Mouse (Mus musculus) Patski (cell line): ENCODE measurements at regions not wholly inside any gene's neighbourhood (a gene's known extent, or its start where the extent isn't known, plus 50 kb on each side); places are given as distances from the start of the nearest gene placed in this dataset.
"Not testable (repeated sequence)": the region's sequence is repeated elsewhere in the genome, so short reads cannot be mapped to it uniquely, and the experiment has no call there.

Source experiments
- ATAC-seq: fragments of 100-300 bp; one replicate; pipeline ENCODE4 v1.8.0; 2021
- CTCF ChIA-PET: fragments of 350-600 bp; sonication (Branson Sonifier 250); formaldehyde crosslinking; loops from one replicate; lab custom pipeline; 2022; ENCODE audit warnings: inconsistent platforms; lab: Charles Lee
- POLR2A ChIA-PET: fragments of 350-600 bp; sonication (Branson Sonifier 250); formaldehyde crosslinking; loops from one replicate; lab custom pipeline; 2022; ENCODE audit warnings: antibody characterized with exemption, inconsistent platforms; lab: Charles Lee
- DNase-seq: peaks from one replicate; pipeline ENCODE4 v3.0.0-alpha.2; 2011; ENCODE audit warnings: low read depth, low spot score
- H3K27me3 ChIP-seq: fragments of 371-371 bp; one replicate; pipeline ENCODE4 v1.5.1; 2021
- CTCF ChIP-seq: fragments of 100-300 bp; IDR thresholded peaks from one replicate; pipeline ENCODE4 v1.5.1; 2021
- in situ Hi-C: fragments of 300-500 bp; cut with MboI; formaldehyde crosslinking; loops from 3 replicates; pipeline ENCODE4 v1.11.1; 2018; ENCODE audit warnings: low pct_unique_long_range_greater_than_20kb, mixed read lengths

DNA sequence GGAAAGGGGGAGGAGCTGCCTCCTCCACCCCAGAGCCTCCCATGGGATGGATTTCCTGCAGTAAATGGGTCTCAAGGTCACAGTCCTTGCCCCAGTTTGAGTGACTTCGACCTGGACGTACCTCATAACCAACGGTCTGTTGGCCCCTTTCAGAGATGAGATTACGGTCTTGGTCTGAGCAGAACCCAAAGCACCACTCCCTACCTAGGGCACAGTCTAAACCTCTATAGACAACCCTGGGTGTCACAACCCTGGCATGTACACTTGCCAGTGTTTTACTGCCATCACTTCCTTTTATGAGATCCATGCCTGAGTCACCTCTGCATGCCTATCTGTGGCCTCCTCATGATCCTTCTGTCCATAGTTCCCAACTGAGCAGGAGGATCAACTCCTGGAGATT lies 128.8 kb upstream of the Zfp746 start:
- POLR2A ChIA-PET, result no interaction called here
- CTCF ChIA-PET, result no interaction called here
- no peaks in the 10 kb centered on the region for H3K27me3 ChIP-seq
- DNase-seq, result no peak
- no peak for ATAC-seq
- in situ Hi-C loops, result no loop called here
- TF ChIP-seq CTCF, result no peak

DNA sequence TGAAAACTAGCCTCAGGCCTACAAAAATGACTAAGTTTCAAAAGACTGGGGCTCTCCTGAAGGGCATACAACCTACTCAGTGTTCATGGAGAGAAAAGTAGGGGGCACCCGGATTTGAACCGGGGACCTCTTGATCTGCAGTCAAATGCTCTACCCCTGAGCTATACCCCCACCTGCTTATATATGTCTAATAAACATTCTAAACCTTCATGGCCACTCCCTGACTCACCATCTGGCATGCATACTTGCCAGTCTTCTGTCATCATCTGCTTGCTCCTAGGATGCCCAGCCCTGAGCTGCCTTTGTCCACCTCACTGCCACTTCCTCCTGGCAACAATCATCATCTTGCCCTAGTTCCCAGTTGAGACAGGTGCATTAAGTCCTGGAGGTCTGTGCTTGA lies 123.3 kb upstream of the Zfp746 start:
- ATAC-seq (no peak), DNase-seq (no peak)
- CTCF ChIA-PET, result no interaction called here
- H3K27me3 ChIP-seq, result no peaks in the 10 kb centered on the region
- no peak for TF ChIP-seq CTCF
- POLR2A ChIA-PET, result no interaction called here
- in situ Hi-C loops, result no loop called here

DNA sequence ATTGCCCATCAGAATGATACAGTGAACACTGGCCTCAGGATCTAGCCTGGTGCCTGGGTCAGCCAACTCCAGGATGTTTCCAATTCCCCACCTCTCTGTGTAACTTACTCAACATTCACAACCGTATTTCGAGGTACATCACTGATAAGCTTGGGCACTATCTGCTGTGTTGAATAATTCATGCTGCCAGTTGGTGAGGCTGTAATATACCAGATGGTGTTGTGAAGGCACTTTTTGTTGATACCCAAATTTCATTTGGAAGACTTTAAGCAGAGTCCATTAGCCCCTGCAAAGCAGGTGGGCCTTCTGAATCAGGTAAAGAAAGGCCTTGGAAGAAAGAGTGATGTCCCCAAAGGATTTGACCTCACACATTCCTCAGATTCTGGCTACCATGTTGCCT lies 122.7 kb upstream of the Zfp746 start:
- DNase-seq, result no peak
- POLR2A ChIA-PET, result no interaction called here
- TF ChIP-seq CTCF, result no peak
- in situ Hi-C loops, result no loop called here
- CTCF ChIA-PET, result no interaction called here
- no peak for ATAC-seq
- no peaks in the 10 kb centered on the region for H3K27me3 ChIP-seq

DNA sequence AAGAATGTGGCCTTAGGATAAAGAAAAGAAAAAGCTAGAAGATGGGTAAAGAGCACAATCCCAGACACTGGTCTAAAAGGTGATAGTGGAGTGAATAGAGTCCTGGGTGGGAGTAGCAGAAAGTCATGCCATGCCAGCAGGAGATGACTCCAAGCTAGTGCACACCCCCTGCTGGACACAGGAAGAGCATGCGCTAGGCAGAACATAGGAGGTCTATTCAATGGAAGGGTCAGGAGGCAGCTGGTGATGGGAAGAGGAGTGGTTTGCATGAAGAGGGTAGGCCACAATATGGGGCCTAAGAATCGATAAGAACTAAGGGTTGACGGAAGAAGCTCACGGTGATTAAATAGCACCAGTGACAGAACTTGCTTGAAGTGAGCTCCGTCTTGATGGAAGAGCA lies 119.3 kb upstream of the Zfp746 start:
- ChIA-PET CTCF (no interaction called here), POLR2A (no interaction called here)
- no peak for DNase-seq
- ATAC-seq, result no peak
- H3K27me3 ChIP-seq, result peaks cover 4% of the 10 kb centered on the region
- in situ Hi-C loops, result no loop called here
- TF ChIP-seq CTCF, result peak; percentile 24

DNA sequence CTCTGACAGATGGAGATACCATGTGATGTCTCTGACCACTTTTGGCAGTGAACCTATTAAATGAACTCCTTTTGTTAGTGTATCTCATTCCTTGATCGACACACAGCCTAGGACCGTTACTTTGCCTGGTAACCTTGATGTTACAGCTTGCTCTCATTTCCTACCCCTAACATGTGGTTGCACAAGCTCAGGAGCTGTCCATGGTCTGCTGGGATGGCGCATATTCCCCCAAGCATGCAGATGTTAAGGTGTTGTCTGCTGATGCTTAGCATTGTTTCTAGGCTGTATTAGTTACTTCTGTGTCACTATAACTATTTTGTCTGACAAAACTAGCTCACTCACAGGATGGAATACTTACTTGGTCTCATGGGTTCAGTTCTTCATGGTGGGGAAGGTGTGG lies 113.6 kb upstream of the Zfp746 start:
- ChIA-PET POLR2A (no interaction called here), CTCF (no interaction called here)
- DNase-seq, result no peak
- H3K27me3 ChIP-seq, result peaks cover 4% of the 10 kb centered on the region
- in situ Hi-C loops, result loop anchor here (25.0 kb wide), 2 partner anchors 287 to 562 kb away; partner anchors contain the start of gene Gimap3
- TF ChIP-seq CTCF, result no peak
- no peak for ATAC-seq

DNA sequence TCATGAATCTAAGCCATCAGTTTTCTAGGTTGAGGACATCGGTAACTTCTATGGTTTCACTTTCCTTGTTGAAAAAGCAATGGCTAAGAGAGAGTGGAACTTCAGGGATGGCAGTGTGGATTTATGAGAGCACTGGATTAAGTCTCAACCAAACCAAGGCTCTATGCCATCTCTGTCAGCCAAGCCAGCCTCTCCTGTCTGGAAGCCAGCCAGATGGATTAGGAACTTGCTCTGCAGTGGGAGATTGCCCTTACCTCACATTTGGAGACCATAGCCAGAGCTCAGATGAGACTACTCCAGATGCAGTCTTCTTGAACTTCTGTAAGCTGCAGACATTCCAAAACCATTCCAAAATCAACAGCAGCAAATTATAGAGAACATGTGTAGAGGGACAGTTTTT lies 112.4 kb upstream of the Zfp746 start:
- in situ Hi-C loops, result loop anchor here (25.0 kb wide), 2 partner anchors 288 to 563 kb away; partner anchors contain the start of gene Gimap3
- no peak for ATAC-seq
- DNase-seq, result no peak
- ChIA-PET POLR2A (no interaction called here), CTCF (no interaction called here)
- TF ChIP-seq CTCF, result no peak
- H3K27me3 ChIP-seq, result peaks cover 4% of the 10 kb centered on the region

DNA sequence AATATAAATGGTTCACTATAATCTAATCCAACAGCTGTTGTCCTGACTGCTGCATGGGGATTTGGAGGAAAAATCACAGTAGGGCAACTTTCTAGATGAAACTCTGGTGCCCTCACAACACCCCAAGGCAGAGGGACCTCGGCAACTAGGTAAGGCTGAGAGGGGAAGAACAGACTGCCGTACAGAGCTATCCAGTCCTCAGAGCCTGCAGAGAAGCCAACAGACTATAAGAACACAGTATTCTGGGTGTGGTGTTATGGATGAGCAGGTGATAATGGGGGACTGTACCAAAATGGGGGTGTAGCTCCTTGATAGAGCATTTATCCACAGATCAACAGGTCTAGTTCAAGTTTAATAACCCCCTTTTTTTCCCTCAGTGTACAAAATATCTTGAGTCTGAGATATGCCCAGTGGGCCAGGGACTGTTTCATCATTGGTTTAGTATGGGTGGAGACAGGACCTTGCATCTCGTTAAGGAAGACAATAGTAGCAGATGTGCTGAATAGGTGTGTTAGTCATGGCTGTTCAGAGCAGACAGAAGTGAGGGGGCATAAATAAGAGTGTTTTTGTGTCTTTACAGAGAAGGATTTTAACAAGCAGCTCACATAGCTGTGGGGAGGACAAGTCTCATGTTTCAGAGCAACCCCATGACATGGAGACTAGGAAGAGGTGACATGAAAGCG lies 111.4 kb upstream of the Zfp746 start:
- no peak for DNase-seq
- in situ Hi-C loops, result loop anchor here (25.0 kb wide), 2 partner anchors 289 to 564 kb away; partner anchors contain the start of gene Gimap3
- TF ChIP-seq CTCF, result no peak
- H3K27me3 ChIP-seq, result peaks cover 4% of the 10 kb centered on the region
- POLR2A ChIA-PET, result no interaction called here
- CTCF ChIA-PET, result no interaction called here
- ATAC-seq, result no peak

DNA sequence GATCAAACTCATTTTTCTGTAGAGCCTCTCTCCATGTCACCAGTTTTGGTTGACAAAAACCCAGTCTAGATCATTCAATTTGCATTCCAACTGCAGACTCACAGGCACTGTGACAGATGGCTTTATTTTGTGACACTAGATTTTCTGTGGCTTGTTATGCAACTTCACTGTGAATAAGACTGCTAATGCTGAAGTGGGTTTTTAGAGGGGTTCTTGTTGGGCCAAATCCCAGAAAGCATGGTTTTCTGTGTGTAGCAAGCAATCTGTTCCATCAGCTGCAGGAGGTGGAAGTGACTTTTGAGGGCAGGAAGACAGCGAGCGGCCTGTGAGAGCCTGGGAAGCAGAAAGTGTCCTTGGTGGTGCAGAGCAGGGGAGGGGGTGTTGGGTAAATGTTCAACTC lies 102.0 kb upstream of the Zfp746 start:
- in situ Hi-C loops, result loop anchor here (25.0 kb wide), 2 partner anchors 299 to 574 kb away; partner anchors contain the start of gene Gimap3
- H3K27me3 ChIP-seq, ATAC-seq, DNase-seq, POLR2A ChIA-PET, CTCF ChIA-PET: not testable (repeated sequence)

DNA sequence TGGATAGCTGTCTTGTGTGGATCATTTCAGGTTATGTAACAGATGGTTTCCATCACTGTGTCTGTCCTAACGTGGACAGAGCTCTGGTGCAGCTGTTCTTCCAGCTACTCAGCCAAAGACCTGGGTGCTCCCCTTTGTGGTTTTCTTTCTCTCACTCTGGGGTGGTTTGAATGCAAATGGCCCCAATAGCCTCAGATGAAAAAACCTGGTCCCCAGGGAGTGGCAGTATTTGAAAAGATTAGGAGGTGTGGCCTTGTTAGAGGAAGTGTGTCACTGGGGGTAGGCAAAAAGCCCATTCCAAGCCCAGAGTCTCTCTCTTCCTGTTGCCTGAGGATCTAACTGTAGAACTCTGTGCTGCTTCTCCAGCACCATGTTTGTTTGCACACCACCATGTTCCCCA lies 98.9 kb upstream of the Zfp746 start:
- no peak for DNase-seq
- in situ Hi-C loops, result loop anchor here (25.0 kb wide), 2 partner anchors 302 to 577 kb away; partner anchors contain the start of gene Gimap3
- ChIA-PET CTCF (interaction anchor here (1.0 kb wide), 1 partner anchor 9 kb away, joined by 3 read pairs; no protein-coding TSS in a partner anchor), POLR2A (no interaction called here)
- no peak for ATAC-seq
- H3K27me3 ChIP-seq, result peaks cover 3% of the 10 kb centered on the region
- TF ChIP-seq CTCF, result no peak

DNA sequence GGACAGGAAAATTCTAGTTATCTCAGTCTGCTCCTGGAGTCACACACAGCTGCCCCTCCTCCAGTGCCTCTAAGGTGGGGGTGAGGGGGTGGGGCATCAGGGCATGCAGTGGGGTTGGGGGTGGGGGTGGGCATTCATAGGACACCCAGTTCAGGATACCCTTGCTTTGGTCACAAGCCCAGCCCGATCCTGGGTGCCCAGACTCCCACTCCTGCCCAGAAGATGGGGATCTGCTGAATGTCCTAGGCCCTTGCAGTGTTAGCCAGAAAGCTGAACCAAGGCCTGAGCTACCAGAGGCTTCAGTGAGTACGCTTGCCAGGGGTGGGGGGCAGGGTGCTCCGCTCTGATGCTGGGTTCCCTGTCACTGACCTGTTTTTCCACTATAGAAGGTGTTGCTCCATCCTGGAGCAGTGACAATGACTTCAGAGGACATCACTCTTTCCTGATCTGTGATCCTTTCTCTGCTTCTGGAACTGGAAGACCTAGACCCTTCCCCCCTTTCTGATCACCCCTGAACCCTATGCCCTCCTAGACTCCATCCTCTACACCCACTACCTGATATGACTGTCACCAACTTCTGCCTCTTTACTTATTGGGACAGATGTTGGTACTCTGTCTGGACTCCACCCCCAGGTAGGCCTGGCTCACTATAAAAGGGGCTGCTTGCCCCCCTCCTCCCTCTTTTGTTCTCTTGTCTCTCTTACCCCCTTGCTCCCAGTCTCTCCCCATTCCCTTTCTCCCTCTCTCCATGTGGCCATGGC lies 92.1 kb upstream of the Zfp746 start:
- DNase-seq, result no peak
- POLR2A ChIA-PET, result no interaction called here

DNA sequence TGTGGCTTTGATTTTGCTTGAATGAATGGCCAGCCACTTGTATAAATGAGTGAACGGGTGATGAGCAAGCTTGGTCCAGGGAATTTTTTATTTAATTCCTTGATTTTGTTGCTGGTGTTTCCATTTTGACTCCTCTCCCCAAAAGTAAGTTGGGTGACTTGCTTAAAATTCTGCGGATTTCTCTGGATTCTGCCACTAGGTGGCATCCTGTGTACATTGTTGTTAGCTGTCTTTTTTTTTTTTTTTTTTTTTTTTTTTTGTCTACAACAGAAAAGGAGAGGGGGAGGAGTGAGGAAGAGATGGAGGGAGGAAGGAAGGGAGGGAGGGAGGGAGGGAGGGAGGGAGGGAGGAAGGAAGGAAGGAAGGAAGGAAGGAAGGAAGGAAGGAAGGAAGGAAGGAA lies 91.5 kb upstream of the Zfp746 start:
- in situ Hi-C loops, result loop anchor here (5.0 to 25.0 kb wide), 5 partner anchors 309 to 787 kb away; partner anchors contain the start of genes Atp6v0e2 and Gimap3
- DNase-seq (no peak), ATAC-seq (no peak)
- ChIA-PET POLR2A (no interaction called here), CTCF (interaction anchor here (1.0 to 1.6 kb wide), 2 partner anchors 365 to 467 kb away, joined by 3 read pairs; no protein-coding TSS in a partner anchor)
- TF ChIP-seq CTCF, result peak; percentile 42
- H3K27me3 ChIP-seq, result peaks cover 33% of the 10 kb centered on the region

More for the DNA sequence above, 92.1 kb upstream of the Zfp746 start:
- peaks cover 30% of the 10 kb centered on the region for H3K27me3 ChIP-seq
- CTCF ChIA-PET, result interaction anchor here (1.0 to 1.6 kb wide), 2 partner anchors 365 to 467 kb away, joined by 3 read pairs; no protein-coding TSS in a partner anchor
- in situ Hi-C loops, result loop anchor here (5.0 to 25.0 kb wide), 5 partner anchors 309 to 786 kb away; partner anchors contain the start of genes Atp6v0e2 and Gimap3
- no peak for ATAC-seq
- no peak for TF ChIP-seq CTCF
